Mouse (Mus musculus) WW6 (cell line): ENCODE results near the gene Dlx1.

Source experiments
- DNase-seq: peaks from one replicate; pipeline ENCODE4 v3.0.0-alpha.2; 2013; ENCODE audit warnings: low read depth, low spot score

Gene Dlx1

DNA sequence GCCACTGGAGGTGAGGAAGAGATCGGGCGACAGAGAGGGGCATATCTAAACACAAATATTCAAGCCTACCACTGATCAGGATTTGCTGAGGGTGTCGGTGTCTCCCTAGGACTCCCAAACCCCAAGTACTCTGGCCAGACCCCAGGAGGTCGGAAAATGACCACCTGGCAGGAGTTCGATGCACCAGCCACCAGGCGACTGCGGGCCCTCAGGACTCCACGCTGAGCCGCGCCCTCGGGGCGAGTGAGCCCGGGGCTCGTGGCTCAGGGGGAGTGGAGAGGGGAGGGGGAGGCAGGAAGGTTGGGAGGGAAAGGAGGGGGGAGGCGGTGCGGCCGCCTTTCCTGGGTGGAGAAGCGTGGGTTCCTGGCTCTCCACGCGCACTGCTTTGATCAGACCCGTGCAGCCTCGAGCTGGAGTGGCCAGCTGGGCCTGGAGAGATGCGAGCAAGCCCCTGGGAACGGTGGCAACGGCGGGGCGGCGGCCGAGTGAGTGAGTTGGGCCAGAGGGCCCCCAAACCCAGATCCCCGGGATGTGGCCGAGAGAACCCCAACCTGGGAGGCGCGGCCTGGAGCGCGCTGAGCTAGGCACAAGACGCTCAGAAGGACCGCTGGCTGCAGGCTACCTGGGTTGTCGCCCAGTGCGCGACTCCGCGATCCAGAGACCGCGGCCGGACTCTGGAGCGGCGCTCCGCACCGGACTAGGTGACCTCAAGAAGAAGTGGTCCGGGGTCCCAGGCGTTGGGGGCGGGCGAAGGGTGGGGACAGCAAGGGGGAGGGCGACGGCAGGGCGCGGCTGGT is 999 bp downstream of the Dlx1 start:
- DNase-seq: no peak

DNA sequence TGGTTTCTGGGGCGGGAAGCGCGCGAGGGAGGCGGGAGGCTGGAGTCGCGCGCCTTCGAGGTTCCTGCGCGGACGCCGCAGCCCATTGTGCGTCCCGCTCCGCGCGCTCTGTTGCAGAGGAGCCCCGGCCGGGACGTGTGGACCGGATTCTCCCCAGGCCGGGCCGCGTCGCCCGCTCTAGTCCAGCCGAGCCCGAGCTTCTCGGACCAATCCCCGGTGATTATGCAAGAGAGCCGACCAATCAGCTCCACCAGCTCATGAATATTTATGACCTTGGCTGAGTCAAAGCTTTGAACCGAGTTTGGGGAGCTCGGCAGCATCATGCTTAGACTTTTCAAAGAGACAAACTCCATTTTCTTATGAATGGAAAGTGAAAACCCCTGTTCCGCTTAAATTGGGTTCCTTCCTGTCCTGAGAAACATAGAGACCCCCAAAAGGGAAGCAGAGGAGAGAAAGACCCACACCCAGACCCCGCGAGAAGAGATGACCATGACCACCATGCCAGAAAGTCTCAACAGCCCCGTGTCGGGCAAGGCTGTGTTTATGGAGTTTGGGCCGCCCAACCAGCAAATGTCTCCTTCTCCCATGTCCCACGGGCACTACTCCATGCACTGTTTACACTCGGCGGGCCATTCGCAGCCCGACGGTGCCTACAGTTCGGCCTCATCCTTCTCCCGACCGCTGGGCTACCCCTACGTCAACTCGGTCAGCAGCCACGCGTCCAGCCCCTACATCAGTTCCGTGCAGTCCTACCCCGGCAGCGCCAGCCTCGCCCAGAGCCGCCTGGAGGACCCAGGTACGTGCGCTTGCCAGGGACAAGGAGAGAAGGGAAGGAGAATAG is 1.8 kb downstream of the Dlx1 start:
- DNase-seq: no peak

DNA sequence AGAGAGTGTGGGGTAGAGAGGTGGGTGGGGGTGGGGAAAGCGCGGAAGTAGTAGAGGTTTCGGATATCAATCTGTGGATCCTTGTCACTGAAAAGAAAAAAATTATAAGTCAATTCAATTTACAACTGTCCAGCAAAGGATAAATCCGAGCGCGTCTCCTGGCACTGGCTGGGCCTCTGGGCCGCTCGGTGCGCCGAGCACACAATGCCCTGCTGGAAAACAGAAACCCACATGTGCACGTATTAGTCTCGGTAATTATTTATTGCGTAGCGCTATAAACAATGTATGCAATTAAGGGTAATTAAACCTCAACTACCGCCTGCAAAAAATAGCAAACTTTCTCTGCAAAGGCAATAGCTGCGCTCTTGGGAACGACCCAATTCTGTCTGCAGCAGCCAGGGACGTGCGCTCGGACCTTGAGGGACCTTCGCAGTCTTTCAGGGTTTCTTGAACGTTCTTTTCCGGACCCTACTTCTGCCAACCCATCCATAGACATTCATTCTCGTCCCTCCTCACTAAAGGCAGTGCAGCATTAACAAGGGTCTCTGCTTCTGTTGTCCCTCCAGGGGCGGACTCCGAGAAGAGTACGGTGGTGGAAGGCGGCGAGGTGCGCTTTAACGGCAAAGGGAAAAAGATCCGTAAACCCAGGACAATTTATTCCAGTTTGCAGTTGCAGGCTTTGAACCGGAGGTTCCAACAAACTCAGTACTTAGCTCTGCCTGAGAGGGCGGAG is 2.6 kb downstream of the Dlx1 start:
- no peak for DNase-seq

DNA sequence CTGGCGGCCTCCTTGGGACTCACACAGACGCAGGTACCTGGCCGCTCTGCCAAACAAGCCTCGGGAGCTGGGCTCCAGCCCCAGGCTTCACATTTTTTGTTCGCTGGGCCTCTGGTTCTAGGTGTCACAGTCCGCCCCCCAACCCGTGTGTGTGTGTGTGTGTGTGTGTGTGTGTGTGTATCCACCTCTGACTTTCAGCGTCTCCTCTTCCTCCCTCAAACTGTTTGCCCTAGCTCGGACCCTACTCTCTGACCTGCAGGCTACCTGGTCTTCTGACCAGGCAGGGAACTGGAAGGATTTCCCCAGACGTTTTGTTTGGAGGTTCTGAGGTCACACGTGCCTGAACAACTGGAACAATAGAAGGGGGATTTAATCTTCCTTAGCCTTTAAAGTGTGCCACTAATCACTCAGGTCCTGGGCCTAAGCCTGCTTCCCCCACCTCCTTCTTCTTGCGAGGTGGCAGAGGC is 3.2 kb downstream of the Dlx1 start:
- no peak for DNase-seq

DNA sequence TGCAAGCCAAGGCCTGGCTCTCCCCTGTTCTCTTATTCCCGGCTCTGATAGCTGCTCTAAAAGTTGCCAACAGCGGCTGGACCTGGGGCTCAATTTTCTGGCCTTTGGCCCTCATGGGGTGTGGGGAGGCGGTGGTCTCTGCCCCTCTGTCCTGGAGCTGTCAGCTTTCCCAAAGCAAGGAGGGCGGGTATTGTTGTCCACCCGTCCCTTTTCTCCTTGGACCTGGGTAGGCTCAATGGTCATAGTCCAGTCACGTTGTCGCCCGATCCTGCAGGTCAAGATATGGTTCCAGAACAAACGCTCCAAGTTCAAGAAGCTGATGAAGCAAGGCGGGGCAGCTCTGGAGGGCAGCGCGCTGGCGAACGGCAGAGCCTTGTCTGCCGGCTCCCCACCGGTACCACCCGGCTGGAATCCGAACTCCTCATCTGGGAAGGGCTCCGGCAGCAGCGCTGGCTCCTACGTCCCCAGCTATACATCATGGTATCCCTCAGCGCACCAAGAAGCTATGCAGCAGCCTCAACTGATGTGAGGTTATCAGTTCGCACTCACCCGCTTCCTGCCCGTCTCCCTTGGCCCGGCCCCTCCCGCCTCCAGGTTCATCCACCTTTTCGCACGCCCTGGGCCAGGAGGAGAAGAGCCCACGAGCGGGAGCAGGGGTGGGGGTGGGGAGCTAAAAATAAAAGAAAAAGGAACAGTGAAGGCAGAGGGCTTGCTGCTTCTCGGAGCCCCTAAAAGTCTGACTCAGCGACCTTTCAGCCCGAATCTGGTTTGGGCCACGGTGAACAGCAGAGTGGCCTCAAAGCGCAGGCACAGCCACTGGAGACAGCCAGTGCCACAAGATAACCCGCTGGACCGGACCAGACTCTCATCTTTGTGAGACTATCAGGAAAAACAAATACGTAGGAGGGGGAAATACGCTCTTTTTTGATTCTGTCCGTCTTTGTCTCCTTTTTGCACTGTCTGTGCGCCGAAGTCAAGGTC is 4.4 kb downstream of the Dlx1 start:
- DNase-seq: no peak

DNA sequence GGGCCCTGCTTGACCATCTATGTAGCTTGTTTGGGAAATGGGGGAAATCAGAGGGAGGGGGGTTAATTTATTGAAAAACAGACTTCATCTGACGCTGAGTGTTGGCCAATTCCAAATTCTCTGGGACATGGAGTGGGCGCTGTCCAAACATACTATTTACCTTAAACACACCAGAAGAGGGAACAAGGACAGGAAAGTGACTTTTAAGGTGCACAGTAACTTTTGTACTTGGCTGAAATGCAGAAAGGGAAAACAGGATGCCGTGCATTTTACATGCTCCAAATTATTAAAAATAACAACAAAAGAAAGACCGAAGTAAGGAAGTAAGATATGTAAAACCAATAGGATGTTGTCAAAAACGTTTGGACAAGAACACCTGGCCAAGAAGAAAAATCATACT is 5.2 kb downstream of the Dlx1 start:
- no peak for DNase-seq

DNA sequence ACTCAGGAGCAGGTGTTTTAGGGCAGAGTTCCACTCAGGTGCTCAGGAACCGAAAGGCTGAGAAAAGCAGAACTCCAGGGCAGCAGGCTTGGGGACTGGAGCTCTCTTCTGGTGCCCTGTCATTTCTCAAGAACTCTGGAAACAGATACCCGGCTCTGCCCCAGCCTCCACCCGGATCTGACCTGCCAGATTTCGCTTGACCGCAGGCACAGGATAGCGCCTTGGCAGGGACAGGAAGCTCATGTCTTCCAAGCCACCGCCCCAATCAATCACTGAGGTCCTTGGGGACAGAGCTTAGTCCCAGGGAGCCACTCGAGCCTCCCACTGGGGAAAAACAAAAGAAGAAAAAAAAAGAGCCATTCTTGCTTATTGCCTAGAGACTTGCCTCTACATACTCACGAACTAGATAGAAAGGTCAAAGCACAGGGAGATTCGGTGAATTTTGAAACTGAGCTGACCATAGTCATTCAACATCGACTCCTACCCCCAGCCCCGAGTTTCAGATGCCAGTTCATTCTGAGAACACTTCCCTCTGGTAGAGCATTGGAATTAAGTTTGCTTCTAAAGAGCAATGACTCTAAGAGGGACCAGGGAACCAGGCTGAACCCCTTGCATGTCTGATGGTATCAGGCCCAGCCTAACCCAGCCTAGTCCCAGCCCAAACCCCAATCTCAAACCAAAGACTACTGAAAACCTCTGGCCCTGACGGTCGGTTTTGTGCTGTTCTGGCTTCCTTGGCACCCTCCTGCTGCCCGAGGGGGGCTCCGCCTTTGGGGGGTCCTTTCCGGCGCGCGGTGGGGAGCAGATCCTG is 6.5 kb downstream of the Dlx1 start:
- DNase-seq: no peak

DNA sequence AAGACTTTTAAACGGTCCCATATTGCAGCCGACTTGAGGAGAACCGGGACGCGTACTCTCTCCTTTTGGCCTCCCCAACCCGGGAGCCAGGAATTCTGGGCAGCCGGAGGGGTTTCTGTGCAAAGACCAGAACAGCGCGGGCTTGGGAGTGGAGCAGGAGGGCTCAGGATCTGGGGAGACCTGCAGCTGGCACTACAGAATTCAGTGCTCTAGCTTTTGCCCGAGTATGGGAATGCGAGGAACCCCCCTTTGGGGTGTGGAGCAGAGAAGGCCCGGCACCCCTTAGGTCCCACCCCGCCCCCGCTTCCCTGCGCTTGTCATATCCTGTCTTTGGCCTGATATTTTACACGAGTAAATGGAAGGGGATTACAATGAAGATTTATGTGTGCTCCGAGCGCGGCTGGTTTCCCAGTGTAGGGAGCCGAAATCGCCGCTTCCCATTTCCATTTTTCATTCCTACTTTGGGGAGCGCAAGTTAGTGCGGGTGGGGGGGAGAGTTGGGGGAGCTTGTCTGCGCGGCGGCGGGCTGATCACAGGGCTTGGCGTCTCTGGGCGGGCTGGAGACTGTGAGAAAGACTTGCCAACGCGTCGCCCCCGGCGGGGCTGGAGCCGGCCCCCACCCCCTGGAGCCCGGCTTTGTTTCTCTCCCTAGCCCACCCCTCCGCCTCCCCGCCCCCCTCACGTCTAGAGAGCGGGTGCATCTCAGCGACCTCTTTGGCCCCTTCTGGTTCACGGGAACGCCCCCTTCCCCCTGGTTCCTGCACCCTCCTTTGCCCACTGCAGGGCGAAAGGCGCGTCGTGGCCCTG is 12.9 kb downstream of the Dlx1 start:
- DNase-seq: no peak

DNA sequence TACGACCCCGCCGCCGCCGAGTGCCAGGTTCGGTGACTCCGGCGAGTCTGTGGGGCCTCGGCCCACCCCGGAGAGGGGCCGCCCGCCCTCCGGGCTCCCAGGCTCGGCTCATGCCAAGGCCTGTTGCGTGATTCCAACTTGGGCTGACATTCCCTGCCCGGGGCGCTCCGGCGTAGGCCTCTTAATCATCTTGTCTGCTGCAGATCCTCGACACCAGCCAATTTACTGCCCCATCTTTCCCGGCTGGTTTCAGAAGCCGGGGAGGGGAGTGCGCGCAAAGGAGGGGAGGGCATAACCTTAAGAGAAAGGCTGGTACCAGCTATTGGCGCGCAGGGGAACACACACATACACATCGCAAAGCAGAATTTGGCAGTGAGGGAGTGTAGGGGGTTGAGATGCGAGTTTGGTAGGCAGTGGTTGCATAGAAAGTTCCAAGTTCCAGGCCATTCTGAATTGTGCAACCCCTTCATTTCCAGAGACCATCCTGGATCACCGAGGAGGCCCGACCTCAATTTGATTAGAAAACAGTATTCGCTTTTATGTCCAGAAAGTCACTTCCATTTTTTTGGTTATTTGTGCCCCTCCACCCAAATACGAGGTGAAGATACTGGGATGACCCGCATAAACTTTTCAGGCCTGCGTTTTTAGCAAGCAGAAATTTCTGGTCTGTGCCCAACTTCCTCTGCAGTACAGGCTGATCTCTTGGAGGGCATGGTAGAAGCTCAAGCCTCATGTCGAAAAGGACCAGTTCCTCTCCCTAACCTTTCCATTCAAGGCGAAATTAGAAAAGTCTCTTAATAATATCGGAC is 13.7 kb downstream of the Dlx1 start:
- no peak for DNase-seq

DNA sequence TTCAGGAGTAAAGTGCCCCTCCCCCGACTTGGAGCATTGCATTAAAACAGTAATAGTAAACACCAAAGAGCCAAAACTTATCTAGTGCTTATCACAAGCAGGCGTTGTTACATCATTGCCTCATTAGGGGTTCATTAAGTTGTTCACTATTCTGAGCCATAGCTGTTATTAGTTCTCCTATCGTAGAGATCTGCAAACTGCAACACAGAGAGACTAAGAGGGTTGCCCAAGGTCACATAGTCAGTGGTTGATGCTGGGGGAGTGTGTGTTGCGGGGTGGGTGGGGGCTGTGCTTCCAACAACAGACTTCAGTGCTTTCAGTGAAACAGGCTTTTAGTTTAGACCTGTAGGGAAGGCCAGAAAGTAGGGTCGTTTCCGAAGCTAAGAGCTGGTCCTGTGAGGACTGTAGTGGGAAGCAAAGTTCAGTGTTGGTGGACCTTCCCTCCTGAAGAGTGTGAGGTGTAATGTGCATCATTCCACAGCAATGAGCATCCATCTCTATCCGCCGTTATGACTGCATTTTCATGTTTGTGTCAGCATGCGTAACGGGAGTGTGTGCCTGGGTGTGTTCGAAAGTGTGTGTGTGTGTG is 14.4 kb downstream of the Dlx1 start:
- DNase-seq: no peak

DNA sequence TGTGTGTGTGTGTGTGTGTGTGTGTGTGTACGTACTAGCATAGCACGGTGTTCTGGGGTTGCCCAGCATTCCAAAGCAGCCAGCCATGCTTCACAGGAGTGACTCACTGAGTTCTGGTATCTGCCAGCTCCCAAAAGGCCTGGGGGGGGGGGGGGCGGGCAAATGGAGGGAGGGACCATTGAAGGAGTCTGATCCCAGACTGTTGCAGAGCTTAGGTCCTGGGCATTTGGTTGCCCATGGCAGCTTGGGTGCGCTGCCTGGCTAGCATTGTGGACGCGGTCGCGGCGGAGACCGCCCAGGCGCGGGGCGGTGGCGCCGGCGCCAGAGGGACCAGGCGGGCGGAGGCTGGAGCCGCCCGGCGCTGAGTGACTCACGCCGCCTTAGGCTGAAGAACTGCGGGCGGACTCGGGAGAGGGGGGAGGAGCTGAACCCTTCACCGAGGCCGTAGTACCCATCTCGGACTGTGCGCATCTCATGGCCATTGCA is 14.9 kb downstream of the Dlx1 start:
- DNase-seq: no peak

DNA sequence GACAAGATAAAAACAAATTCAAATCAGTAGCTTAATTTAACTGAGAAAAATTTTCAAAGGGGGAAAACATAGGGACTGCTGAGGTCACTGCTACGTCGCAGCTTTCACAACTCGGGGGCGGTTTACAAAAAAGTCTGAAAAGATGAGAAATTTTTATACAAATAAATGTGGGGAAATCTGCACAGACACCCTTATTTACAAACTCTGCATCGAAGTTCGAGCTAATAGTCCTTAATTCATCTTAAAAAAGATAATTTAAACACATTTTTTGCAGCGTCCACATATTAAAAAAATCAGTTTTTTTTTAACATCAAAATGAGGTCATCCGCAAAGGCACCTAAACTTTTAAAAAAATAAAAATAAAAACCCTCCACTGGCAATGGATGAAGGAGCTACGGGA is 15.6 kb downstream of the Dlx1 start:
- DNase-seq: no peak

DNA sequence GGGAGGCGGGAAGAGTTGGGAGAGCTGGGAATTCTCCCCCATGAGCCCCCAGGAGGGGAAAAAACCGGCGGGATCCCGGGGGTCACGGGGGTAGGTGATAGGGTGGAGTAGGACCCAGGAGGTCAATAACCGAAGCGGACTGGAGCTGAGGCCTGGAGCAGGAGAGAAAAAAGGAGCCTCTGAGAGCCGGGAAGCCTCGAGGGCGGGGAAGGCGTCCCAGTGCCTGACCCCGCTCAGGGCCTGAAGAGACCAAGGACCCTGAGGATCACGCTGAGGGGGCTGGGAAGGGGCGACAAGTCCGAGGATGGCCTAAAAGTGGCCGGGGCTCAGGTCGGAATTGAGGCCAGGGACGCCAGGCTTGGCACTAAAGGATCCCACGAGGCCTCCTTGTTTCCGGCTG is 16.0 kb downstream of the Dlx1 start:
- no peak for DNase-seq

DNA sequence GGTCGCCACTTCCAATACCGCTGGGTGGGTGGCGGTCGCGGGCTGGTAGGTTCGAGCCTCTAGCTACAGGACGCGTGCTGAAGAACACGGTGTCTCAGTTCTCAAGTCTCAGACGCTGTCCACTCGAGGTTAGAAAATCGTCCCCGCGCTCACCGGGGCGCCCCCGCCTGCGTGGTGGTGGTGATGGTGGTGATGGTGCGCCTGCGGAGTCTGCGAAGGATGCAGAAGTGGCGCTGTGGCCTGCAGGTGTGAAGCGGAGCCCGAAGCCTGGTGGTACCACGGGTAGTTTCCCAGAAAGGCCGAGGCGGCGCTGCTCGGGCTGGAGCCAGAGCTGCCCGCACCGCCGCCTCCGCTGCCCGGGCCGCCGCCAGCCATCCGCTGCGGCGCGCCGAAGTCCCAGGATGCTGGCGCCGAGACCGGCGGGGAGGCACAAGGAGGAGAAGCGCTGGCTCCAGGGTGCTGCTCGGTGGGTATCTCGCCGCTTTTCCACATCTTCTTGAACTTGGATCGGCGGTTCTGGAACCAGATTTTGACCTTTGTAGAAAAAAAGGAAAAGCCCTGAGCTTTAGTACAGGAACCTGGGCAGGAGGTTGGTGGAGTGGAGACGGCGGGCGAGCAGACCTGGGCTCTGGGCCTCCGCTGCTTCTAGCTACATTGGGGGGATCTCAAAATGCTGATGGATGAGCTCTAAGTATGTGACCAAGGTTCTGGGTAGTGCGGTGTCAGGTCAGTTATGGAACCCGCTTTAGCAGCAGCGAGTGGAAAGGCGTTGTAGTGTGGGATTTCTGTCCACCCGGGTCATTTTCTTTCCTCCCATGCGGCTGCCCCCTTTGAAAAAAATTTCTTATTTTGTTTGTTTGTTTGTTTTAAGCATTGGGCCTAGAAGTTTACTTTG is 16.7 kb downstream of the Dlx1 start:
- DNase-seq: no peak

DNA sequence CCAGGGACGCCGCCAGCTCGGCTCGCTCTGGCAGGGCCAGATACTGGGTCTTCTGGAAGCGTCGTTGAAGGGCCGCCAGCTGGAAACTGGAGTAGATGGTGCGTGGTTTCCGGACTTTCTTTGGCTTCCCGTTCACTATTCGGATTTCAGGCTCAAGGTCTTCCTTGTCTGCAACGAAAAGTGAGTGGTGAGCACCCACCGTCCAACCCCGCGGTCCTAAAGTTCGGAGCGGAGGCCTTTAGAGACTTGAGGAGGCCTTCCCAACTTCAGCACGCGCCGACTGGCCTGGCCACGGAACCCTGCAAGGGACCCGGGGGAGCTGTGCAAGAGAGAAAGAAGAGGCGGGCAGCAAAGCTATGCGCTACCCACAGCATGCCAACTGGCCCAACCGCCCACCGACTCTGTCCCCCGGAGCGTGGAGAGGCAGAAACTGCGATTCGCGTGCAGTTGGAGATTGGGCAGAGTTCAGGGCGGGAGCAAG is 17.5 kb downstream of the Dlx1 start:
- DNase-seq: no peak

DNA sequence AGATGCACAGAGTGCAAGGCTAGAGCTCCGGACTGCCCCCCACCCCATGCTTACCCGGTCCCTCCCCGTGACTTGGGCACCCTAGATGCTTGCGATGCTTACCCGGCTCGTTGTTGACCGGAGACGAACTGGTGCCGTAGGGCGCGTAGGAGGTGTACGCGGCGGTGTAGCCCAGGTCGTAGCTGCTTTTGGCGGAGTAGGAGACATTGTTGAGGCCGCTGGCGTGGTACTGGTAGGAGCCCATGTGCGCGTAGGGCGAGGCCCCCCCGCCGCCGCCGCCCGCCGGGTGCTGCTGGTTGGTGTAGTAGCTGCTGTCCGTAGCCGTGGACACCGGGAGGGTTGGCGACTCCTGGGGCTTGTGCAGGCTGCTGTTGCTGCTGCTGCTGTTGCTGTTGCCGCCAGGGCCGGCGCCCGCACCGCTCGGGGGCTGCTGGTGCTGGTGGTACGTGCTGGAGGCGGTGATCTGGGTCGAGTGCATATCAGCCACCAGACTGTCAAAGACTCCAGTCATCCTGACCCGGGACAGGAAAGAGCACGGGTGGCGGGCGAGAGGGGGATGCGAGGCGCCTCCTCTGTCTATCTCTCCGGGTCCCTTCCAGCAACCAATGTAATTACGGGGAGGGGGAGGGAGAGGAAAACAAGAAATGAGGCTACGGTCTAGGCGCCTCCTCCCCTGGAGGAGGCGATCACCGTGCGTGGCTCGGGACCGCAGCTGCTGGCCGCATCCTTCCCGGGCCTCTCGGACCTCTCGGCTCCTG is 18.1 kb downstream of the Dlx1 start:
- no peak for DNase-seq
